Mouse (Mus musculus): Measurements from ENCODE around the gene Cysrt1. TPM values are rescaled to one million over a fixed set of nuclear protein-coding genes. Genes with fewer than 3 reads are reported as not detected.

The Cysrt1 gene
- total RNA-seq (2021): not detected

DNA sequence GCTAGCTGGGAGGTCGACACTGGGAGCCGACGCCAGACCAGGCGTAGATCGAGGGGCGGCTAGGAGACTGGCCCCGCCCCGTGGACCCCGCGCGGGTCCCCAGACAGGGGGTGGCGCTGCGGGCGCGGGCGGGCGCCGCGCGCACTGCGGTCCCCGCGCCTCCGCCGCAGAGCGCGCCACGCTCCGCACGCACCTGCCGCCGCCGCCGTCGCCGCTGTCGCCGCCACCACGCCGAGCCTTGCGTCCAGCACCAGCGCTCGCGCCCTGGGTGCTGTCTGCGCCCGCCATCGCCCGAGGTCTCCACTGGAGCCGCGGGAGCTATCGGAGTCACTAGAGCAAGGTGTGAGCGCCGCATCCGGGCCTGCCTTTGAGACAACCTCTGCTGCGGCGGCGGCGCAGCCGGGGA, at the start of gene Cysrt1, which contains the start of gene Rnf208:
Gene Cysrt1 (minus strand): TSS at position 352 of the 406 bp plus-strand sequence.
Gene Rnf208 (plus strand): TSS at position 155 of the 406 bp plus-strand sequence.
- peak; percentile 60 to 72 for DNase-seq (ENCODE audit: low spot score in 2 of 2)
- intact Hi-C loops (cut with DNase I): no loop called here

DNA sequence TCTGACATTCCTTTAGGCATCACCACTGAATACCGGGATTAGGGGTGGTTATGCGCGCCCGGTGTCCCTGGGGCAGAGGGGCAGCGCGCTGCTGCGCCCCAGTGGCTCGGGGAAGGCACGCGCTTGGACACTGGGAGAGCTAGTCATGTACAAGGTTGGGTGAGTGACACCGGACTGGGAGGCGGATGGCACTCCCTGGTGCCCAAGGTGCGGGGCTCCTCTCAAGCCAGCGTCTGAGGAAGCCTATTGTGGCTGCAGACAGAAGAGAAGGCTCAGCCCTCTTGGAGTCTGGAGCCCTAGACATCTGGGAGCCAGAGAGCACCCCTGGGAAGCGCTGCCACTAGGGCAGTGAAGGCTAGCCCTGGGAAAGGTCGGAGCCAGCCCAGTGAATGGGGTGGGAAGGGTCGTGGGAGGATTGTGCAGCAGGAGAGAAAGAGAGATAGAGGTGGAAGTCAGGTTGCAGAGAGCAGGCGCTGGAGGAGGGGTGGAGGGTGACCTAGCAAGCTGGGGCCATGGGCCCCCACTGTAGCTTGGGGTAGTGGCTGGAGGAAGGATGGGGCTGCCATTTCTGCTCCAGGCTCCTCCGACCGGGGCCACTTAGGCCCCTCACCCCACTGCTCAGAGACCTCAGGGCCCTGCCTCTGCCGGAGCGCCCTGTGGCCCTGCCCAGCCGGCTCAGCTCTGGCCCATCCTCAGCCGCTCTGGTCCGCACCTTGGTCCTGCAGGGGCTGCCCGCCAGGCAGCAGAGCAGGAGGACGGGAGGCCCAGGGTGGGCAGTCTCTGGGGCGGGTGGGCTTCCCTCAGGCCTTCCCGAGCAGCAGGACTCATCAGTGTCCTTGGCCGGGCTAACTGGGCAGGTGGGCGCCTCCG, 49.2 kb upstream of the Cysrt1 start:
- intact Hi-C loops (cut with DNase I): no loop called here
- no peak for DNase-seq (ENCODE audit: low spot score in 2 of 2)

DNA sequence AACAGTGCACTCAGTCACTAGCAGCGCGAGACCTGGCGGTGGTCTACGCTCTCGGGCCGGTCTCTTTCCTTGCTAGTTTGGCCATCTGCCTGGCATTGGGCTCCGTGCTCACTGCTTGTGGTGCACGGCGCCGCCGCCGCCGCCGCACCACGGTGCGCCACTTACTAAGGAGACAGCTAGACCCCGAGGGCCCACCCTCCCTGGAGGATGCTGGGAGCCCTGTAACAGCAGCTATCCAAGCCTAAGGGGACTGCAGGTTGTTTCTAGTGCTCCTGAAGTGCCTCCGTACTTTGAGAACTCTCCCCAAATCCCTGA, 48.5 kb upstream of the Cysrt1 start:
- peak in 1 of 2 experiments; percentile 60 for DNase-seq (ENCODE audit: low spot score in 2 of 2)
- intact Hi-C loops (cut with DNase I): no loop called here

DNA sequence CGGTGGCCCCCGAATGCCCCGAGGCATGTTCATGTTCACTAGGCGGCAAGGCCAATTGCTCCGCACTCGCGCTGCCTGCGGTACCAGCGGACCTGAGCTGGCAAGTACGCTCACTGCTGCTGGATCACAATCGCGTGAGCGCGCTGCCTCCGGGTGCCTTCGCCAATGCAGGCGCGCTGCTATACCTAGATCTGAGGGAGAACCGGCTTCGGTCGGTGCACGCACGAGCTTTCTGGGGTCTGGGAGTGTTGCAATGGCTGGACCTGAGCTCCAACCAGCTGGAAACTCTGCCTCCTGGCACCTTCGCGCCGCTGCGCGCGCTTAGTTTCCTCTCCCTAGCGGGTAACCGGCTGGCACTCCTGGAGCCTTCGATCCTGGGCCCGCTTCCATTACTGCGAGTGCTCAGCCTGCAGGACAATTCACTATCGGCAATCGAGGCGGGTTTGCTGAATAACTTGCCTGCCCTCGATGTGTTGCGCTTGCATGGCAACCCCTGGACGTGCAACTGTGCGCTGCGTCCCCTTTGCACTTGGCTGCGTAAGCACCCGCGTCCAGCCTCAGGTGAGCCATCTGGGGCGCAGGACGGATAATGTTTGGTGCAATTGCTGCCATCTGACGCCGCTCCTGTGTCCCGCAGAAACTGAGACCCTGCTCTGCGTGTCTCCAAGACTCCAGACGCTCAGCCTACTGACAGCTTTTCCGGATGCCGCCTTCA, 48.0 kb upstream of the Cysrt1 start:
- intact Hi-C loops (cut with DNase I): no loop called here
- DNase-seq (ENCODE audit: low spot score in 2 of 2): peak; percentile 75 to 78

DNA sequence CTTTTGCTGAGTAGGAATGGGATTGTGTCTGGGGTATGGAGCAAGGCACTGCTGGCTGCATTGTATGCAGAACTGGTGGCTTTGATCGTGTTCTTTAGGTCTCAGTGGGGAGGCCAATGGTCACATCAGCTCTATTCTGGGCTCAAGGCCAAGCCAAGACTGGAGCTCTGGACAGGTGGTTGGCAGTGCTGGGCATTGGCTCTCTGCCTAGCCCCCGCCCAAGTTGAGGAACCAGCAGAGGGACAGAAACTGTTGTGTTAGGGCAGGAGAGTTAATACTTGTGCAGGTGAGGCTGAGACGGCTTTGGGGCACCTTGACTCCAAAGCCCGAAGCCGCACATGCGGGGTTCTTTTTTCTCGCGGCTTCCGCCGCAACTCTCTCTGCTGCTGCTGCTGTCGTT, 47.4 kb upstream of the Cysrt1 start, which contains the start of gene Lrrc26:
Gene Lrrc26 (plus strand): TSS at position 265 of the 400 bp plus-strand sequence.
- no peak for DNase-seq (ENCODE audit: low spot score in 2 of 2)

DNA sequence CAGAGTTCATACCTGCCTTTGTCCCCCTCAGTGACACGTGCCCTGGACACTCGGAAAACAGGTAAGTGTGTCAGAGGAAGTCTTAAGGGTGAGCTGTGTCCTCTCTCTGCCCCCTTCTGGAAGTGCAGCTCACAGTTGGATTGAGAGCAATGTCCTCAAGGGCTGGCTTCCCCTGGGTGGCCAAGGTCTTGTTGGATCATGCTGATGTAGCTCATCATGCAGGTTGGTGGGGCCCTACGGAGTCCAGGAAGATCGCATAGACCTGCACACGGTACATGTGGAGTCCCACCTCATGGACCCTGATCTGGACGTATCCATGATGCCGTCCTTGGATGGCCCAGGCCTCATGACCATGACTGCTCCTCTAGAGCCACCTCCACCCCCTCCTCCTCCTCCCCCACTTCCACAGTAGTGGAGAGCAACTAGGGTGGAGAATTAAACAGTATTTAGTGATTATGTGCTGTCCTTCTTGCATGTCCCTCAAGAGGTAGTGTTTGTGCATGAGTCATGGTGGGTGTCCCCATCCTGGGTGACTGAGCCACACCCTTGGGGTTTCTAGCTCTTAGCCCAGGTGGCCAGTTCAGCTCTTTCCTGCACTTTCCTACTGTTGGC, 46.6 kb upstream of the Cysrt1 start:
- no peak for DNase-seq (ENCODE audit: low spot score in 2 of 2)
- intact Hi-C loops (cut with DNase I): no loop called here

More for the DNA sequence above, 47.4 kb upstream of the Cysrt1 start, which contains the start of gene Lrrc26:
- intact Hi-C loops (cut with DNase I): no loop called here

DNA sequence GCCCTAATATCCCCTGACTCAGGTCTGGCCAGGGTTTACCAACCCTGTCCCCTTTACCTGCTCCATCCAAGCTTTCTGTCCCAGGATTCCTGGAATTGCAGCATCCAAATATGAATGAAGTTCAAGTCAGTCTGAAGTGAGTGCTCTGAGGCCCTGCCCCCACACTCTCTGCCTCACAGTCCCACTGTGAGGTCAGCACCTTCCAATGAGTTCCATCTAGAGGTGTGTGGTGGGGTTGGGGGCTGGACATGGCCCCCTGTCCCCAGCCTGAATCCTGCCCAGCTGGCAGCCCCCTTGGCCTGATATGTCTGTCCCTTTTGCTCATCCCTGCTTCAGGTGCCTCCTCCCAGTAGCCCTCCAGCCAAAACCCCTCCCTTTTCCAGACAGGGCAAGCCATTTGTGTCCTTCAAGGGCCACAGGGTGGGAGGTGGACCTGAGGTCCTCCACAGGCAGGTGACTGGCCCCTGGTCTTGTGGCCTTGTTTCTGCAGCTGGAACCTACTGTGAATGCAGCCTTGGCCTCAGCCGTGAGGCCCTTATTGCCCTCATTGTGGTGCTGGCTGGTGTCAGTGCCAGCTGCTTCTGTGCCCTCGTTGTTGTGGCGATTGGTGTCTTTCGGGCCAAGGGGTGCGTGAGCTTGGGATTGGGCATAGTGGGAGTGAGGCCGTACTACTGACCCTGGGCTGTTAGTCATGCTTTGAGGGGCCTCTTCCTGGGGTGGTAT, 45.8 kb upstream of the Cysrt1 start, which contains the start of gene Tmem210:
Gene Tmem210 (plus strand): TSS at position 219 of the 723 bp plus-strand sequence.
- intact Hi-C loops (cut with DNase I): no loop called here
- no peak for DNase-seq (ENCODE audit: low spot score in 2 of 2)

DNA sequence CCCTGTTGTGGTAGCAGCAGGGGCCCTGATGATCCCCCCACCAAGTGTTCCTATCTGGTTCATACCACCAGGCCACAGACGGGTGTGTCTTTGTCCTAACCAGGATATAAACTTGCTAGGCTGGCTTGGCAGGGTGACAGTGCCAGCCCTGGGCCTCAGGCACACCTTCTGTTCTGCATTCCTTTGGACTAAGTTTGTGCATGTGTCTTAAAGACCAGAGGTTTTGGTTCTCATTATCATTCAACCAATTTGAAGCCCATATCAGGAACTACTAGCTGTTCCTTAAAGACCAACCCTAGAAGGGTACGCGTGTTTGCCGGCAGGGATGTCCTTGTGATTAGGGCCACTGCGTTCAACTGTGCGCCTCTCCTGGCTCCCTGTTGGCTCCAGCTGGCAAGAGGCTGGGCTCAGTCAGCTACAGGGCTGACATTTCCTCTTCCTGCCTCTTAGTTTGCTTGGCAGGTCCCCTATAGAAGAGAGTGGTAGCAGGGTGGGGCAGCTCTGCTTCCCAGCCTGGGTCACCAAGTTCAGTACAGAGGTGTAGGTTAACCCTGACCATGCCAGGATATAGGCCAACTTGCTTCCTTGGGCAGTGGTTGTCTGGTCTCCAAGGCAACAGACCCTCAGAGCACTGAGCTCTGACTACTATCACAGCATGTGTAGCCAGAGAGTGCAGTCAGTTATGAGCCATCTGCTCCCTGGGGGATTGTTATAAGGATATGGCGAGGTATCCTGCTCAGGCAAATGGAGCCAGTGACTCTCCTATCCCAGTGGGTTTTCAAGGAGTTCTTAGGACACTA, 44.8 kb upstream of the Cysrt1 start:
- DNase-seq (ENCODE audit: low spot score in 2 of 2): no peak

DNA sequence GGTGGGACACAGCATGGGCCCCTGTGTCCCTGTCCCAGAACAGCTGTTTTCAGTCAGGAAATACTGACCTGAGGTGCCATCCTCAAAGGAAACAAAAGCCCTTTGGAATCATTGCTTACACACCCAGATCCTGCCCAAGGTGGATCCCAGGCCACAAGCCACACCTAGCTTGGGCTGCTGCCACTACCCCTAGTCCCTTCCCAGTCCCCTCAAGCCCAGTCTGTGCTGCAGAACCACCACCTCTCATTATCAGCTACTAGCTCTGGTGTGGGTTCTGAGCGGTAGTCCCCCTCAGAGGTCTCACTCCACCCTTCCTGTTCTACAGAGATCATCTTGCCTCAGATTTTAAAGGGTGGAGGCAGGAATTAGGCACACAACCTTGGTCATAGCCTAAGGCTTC, 44.1 kb upstream of the Cysrt1 start:
- DNase-seq (ENCODE audit: low spot score in 2 of 2): no peak
- intact Hi-C loops (cut with DNase I): no loop called here

More for the DNA sequence above, 44.8 kb upstream of the Cysrt1 start:
- intact Hi-C loops (cut with DNase I): no loop called here

DNA sequence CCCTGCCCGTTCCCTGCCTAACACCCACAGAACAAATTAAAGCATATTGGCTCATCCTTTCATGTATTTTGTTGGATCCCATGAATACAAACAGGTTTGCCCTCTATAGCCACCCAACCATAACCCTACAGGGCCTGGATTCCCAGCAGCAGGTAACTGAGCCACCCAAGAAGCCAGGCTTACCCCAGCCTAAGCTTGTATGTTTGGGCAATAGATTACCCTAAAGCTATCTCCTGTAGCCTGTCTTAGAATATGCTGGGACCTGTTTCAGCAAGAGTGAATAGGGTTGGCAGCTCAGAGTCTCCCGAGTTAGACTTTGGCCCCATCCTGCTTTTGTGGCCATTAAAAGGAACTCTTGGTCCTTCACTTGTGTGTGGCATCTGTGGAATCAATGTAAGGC, 43.3 kb upstream of the Cysrt1 start:
- DNase-seq (ENCODE audit: low spot score in 2 of 2): no peak
- intact Hi-C loops (cut with DNase I): no loop called here

DNA sequence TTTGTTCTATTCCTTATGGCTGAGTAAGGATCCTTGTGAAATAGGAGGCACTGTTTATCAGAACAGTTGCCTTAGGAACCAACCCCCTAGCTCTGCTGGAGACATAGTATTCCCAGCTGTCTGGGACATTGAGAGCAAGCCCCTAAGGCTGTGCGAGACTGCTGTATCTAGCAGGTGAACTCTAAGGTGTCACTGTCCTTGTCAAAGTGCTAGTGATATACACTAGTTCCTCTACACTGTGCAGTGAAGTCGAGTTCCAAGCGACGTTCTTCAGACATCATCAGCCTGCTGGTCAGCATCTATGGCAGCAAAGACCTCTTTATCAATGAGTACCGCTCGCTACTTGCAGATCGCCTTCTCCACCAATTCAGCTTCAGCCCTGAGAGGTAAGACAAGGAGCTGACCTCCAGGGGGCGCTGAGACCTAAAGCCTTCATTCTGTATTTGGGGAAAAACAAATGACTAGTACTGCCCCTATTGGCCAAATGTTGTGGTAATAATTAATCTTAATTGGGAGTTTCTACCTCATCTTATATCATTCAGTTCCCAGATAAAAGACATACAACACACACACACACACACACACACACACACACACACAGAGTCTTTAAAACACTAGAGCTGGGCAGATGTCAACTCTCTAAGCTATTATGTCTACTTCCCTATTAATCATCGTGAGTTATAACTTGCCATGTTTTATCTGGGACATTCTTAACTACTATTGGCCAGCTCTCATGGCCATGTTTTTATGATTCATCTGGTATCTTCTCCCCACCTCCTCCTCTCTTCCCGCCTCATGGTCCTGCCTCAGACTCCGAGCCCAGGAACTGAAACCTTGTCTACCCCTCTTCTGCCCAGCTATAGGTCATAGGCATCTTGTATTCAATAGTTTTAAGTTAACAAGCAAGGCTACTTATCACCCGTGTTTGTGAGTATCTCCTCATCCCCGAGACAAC, 37.0 kb upstream of the Cysrt1 start:
- intact Hi-C loops (cut with DNase I): loop anchor here (5.0 kb wide), 1 partner anchor 123 kb away; no protein-coding TSS in a partner anchor
- peak in 1 of 2 experiments; percentile 74 for DNase-seq (ENCODE audit: low spot score in 2 of 2)

DNA sequence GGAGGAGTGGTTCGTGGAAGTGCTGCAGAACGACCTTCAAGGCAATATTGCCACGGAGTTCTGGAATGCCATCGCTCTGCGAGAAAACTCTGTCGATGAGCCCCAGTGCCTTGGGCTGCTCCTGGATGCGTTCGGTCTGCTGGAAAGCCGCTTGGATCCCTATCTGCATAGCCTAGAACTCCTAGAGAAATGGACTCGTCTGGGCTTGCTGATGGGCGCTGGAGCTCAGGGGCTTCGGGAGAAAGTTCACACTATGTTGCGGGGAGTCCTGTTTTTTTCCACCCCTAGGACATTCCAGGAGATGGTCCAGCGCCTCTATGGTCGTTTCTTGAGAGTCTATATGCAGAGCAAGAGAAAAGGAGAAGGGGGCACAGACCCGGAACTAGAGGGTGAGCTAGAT, 30.8 kb upstream of the Cysrt1 start:
- intact Hi-C loops (cut with DNase I): loop anchor here (1.0 to 5.0 kb wide), 2 partner anchors 20 to 59 kb away; partner anchors contain the start of gene Man1b1
- no peak for DNase-seq (ENCODE audit: low spot score in 2 of 2)

DNA sequence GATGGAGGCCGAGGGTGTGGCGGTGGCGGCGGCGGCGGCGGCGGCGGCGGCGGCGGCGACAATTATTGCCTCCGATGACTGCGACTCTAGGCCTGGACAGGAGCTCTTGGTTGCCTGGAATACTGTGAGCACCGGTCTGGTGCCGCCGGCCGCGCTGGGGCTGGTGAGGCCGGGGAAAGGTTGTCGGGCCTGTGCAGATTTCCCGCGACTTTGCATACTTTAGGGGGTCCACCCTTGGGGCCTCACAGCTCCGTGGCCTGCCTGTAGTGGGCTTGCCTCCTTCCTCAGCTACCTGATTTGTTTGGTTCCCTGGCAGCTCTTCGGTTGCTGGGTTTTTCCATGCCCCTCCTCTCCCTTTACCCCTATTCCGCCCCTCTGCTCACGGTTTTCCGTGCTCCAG, 30.3 kb upstream of the Cysrt1 start:
- no peak for DNase-seq (ENCODE audit: low spot score in 2 of 2)
- intact Hi-C loops (cut with DNase I): loop anchor here (5.0 kb wide), 1 partner anchor 60 kb away; the partner anchor contains the start of gene Man1b1

DNA sequence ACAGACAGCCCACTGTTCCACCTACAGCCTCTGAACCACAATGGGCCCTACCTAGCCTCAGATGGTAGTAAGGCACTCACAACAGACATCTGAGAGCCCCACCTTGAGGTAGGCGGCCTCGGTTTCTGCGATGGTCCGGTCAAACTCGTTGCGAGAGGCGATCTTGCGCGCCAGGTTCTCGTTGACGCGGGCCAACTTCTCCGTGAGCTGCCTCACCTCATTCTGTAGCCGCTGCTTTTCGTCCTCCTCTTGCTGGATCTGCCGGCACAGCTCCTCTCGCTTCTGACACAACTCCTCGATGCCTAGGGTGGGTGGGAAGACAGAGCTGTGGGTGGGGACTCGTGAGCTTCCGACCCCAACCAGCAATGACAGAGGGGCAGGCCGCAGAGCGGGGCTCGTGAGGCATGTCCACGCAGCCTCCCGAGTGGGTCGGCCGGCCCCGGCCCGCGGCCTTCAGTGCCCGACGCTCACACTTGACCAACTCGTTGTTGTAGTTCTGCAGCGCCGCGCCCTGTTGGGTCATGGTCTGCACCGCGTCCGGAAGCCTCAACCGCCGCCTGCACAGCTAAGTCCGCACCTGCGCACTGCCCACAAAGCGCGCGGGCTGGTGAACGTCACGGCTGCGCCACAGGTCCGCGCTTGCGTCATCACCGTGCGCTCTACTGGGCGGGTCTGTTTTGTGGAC, 29.7 kb upstream of the Cysrt1 start, which contains the start of the genes Ssna1 and Anapc2:
Gene Ssna1 (minus strand): TSS at position 612 of the 685 bp plus-strand sequence.
Gene Anapc2 (plus strand): TSS at position 652 of the 685 bp plus-strand sequence.
- intact Hi-C loops (cut with DNase I): loop anchor here (5.0 kb wide), 1 partner anchor 60 kb away; the partner anchor contains the start of gene Man1b1
- peak; percentile 97 to 98 for DNase-seq (ENCODE audit: low spot score in 2 of 2)

DNA sequence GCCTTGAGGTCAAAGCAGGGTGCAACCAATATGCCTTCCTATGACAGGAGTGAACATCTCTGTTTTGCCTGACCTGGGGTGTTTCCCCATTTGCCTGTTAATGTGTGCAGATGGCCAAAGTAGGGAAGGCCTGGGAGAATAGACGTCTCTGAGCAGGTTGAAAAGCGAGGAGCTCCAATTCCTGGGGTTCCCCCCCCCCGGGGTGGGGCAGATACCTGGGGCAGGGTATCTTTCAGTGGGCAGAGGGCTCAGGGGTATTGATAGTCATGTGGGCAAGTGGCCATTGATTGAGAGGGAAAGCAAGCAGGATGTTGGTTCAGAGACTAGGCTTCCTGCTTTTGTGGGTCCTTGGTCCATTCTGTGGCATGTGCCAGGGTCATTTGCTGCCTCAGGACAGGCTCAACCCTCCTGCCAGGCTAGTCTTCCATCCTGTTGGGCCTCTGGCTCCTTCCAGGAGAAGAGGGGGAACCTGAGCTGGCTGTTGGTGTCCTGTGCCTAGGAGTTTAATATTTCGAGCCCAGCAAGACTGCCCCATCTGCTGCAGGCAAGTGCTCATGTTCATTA, 25.6 kb upstream of the Cysrt1 start:
- DNase-seq (ENCODE audit: low spot score in 2 of 2): no peak
- intact Hi-C loops (cut with DNase I): no loop called here

DNA sequence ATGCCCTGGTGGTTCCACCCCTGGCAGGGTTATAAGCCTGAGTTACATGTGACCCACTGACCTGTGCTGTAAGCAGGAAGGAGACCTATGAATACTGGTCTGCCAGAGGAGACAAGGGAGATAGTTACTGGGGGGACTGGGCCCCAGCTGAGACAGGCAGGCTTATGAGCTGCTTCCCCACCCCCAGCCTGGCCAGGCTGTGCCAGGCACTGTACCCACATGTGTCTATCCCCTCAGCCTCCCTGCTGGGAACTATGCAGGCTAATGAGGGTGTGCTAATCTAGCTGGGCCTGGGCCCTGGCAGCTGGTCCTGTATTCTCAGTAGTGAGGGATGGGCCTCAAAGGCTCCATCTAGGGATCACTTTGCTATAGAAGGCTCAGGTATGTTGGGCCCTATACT, 25.0 kb upstream of the Cysrt1 start:
- intact Hi-C loops (cut with DNase I): no loop called here
- DNase-seq (ENCODE audit: low spot score in 2 of 2): no peak
